Mouse (Mus musculus) lung, embryonic 14.5 days (tissue): ENCODE measurements around the gene Il16. TPM values are rescaled to one million over a fixed set of nuclear protein-coding genes. Genes with fewer than 3 reads are reported as not detected.
"Not testable (repeated sequence)": the region's sequence is repeated elsewhere in the genome, so short reads cannot be mapped to it uniquely, and the experiment has no call there.

ENCODE experiments used
- ATAC-seq: fragments of 200-750 bp; cut with Nextera tagmentation; 2 replicates; pipeline ENCODE4 v1.8.0; 2017; ENCODE audit warnings: mild to moderate bottlenecking, moderate TSS enrichment, moderate library complexity; ENCODE audit not compliant: insufficient read depth
- DNase-seq: peaks from one replicate; pipeline ENCODE4 v3.0.0-alpha.2; 2015
- H3K27ac ChIP-seq: fragments of 300-500 bp; sonication (generic); 2 replicates; pipeline ENCODE4 v1.5.1; 2014; ENCODE audit warnings: low read depth, mild to moderate bottlenecking, moderate library complexity
- H3K27me3 ChIP-seq: fragments of 300-500 bp; sonication (generic); 2 replicates; pipeline ENCODE4 v1.6.1; 2014; ENCODE audit warnings: low read length, control low read depth; ENCODE audit not compliant: insufficient read depth
- H3K36me3 ChIP-seq: fragments of 300-500 bp; sonication (generic); 2 replicates; pipeline ENCODE4 v1.6.1; 2014; ENCODE audit warnings: control low read depth; ENCODE audit not compliant: insufficient read depth
- H3K4me1 ChIP-seq: fragments of 300-500 bp; sonication (generic); 2 replicates; pipeline ENCODE4 v1.6.1; 2014; ENCODE audit warnings: antibody characterized with exemption, control low read depth; ENCODE audit not compliant: insufficient read depth
- H3K4me2 ChIP-seq: fragments of 300-500 bp; sonication (generic); 2 replicates; pipeline ENCODE4 v1.6.1; 2014; ENCODE audit warnings: mild to moderate bottlenecking
- H3K4me3 ChIP-seq: fragments of 300-500 bp; sonication (generic); 2 replicates; pipeline ENCODE4 v1.5.1; 2014; ENCODE audit warnings: low read depth, low read length
- H3K9ac ChIP-seq: fragments of 300-500 bp; sonication (generic); 2 replicates; pipeline ENCODE4 v1.6.1; 2014
- H3K9me3 ChIP-seq: fragments of 300-500 bp; sonication (generic); 2 replicates; pipeline ENCODE4 v1.6.1; 2016; ENCODE audit warnings: low read depth, low read length, control low read depth
- CTCF ChIP-seq: IDR thresholded peaks from 2 replicates; pipeline ENCODE4 v1.5.1; 2016; ENCODE audit warnings: antibody characterized with exemption, low read depth
- WGBS: fragments of 180-500 bp; shearing (Covaris S2); extraction: QIAGEN DNeasy Blood & Tissue Kit; methylation state at CpG from one replicate; pipeline ENCODE4 v1.1.7; 2014; 5-methylcytosine and 5-hydroxymethylcytosine counted together
- polyA plus RNA-seq: library from polyadenylated mRNA; unstranded; fragments of >200 nt; fragmentation: Nextera tagmentation; extraction: Ambion mirVana; gene quantifications from 2 replicates; pipeline ENCODE4 v1.2.1, GENCODE M21; 2014

The Il16 gene
- polyA plus RNA-seq, 1 experiment from 2014 or later = 2.3 TPM

DNA sequence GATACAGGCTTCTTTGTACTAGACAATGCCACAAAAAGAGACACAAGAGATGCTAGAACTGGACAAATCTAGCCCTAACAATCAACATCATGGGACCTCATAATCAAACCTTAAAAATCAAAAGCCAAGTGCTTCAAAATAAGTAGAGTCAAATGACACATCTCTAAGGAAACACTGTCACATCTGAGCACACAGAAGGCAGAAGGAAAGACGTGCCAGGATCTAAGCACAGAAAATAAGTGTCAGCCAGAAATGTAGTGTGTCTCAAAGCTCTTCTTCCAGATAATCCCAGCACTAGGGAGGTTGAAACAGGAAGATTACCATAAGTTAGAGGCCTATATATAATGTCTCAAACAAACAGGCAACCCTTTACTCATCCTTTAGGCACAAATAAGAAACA, 31.9 kb downstream of the Il16 start:
- no peak for ATAC-seq
- no peak for DNase-seq
- H3K9me3 ChIP-seq = no peaks in the 10 kb centered on the region

DNA sequence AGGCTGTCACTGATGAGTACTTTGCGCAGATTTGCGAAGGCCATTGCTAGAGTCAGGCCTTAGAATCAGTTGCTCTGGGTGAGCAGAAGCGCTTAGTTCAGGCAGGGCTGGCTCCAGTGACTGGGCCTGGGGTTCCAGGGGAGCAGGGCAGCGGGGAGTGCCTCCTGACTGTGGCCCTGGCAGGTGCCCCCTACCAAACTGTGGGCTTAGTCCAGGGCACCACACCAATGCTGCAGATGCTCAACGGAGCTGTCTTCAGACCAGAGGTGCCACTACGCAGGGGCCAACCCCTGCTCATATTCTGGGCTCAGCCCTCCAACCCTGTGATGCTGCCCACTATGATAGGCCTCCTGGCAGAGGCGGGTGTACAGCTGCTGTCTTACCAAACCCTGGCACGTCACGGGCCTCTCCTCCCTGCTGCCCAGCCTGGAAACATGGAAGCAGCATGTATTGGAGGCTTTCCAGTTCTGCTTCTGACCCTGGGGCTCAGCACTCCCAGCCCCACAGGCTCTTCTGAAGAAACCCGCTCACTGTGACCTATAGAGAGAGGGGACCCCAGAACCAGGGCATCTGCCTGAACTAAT, 33.8 kb downstream of the Il16 start:
- not testable (repeated sequence) for H3K4me1 ChIP-seq, H3K4me2 ChIP-seq, H3K36me3 ChIP-seq, DNase-seq, H3K27ac ChIP-seq, H3K9ac ChIP-seq, H3K4me3 ChIP-seq, ATAC-seq, H3K27me3 ChIP-seq, H3K9me3 ChIP-seq
- WGBS = 82% methylated on average over 10 of the region's 10 CpGs

More for the DNA sequence above, 31.9 kb downstream of the Il16 start:
- no peak overlapping the region for H3K4me3 ChIP-seq
- WGBS = 71% methylated on average over 1 of the region's 1 CpGs
- no peak overlapping the region for H3K27ac ChIP-seq
- H3K27me3 ChIP-seq = no peaks in the 10 kb centered on the region
- H3K9ac ChIP-seq = no peak overlapping the region
- H3K4me1 ChIP-seq = no peaks in the 10 kb centered on the region
- TF ChIP-seq CTCF = no peak
- no peak overlapping the region for H3K4me2 ChIP-seq
- H3K36me3 ChIP-seq = no peaks in the 10 kb centered on the region

DNA sequence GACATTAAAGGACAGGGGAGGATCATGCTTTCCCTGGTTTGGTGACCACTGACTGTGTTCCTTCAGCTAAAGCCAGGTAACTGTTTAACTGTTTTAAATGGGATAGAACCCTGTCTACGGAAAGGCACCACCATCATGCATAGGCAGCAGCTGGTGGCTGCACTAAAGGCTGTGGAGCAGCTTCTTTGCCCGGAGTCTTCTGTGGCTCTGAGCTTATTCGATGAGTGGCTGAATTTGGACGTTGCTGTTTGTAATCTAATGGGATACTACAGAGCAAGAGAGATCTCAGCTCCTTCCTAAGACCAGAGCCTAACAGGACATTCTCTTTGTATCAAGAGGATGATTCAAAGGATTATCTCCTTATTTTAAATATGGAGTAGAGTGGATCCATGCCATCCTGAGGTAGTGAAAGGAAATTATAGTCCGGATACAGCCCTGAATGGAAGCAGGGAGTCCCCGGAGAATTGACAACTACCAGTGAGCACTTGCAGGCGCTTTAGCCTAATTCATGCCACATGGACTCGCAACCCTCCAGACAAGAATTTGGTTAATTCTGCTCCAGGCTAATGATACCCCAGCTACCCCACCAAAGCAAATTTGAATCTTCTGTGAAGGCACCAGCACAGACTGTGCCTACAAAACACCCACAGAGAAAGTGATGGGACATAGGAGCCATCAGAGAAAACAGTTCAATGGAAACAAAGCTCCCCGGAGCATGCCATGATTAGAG, 42.3 kb downstream of the Il16 start:
- Histone ChIP-seq H3K27ac (no peak overlapping the region), H3K9me3 (no peaks in the 10 kb centered on the region), H3K4me2 (no peak overlapping the region), H3K9ac (no peak overlapping the region), H3K36me3 (no peaks in the 10 kb centered on the region), H3K27me3 (no peaks in the 10 kb centered on the region), H3K4me3 (no peak overlapping the region), H3K4me1 (no peaks in the 10 kb centered on the region)
- DNase-seq (no peak), ATAC-seq (no peak)
- TF ChIP-seq CTCF = no peak
- WGBS = 77% methylated on average over 9 of the region's 9 CpGs

DNA sequence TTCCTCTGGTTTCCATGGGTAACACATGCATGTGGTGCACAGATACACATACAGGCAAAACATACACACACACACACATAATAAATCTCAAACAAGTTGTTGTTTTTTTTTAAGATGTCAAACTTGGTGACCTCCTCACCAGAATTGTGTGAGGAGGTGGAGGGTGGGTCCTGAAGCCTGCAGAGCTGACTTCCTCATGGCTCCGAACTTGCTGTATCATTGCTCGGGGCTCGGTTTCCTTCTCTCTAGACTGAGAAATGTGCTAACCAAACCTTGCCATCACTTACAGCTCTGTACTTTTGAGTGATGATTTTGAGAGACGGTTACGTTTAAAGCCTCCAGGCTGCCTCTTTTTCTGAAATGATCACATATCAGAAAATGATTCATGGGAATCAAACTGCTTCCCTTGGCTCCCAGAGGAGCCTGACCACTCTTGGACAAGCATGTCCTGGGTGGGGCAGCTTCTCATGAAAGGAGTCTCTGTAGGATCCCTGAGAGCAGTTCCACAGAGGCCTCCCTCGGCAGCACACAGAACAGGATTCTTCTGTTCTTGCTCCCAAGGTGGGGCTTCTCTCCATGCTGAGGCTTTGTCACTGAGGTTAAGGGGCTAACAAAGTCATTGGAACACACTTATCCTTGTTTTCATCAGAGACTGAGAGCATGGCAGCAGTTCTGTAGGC, 46.3 kb downstream of the Il16 start:
- TF ChIP-seq CTCF = no peak

DNA sequence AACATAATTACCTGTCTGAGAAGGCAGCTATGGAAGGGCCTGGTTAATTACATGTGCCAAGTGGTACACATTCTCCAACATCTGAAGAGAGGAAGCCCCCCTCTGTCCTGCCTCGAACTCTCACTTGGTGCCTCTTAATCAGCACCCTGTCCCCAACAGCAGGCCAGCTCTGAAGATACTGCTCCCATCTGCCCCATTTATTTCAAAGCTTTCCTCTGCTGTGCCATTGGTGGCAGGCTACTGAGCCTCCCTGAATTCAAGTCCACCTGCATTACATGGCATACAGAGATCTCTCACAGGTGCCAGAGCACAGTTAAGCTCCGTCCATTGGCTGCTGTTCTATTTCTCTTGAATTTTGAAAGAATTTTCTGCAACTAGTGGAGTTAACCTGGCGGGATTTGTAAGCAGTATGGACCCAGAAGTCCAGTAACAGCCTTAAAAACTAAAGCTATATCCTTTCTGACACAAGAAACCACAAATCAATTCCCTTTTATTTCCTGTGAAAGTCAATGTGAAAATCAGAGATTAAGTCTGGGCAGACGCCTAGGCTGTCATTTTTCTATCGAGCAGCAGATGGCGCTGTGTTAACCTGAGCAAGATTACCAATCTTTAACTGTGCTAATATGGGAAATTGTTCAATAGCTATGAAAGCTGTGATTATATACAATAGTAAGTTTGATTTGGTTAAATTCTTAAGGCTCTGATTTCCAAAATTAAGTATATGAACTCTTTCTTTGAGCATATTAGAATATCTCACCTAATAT, 49.9 kb downstream of the Il16 start:
- peak; percentile 83 for DNase-seq
- Histone ChIP-seq H3K9ac (no peak overlapping the region), H3K4me3 (no peak overlapping the region), H3K4me2 (no peak overlapping the region), H3K36me3 (no peaks in the 10 kb centered on the region), H3K9me3 (no peaks in the 10 kb centered on the region), H3K27me3 (no peaks in the 10 kb centered on the region), H3K4me1 (no peaks in the 10 kb centered on the region), H3K27ac (no peak overlapping the region)
- TF ChIP-seq CTCF = peak; percentile 78
- ATAC-seq = no peak
- 32% methylated on average over 6 of the region's 6 CpGs for WGBS

More for the DNA sequence above, 46.3 kb downstream of the Il16 start:
- no peak for ATAC-seq
- Histone ChIP-seq H3K36me3 (no peaks in the 10 kb centered on the region), H3K9me3 (no peaks in the 10 kb centered on the region), H3K4me1 (no peaks in the 10 kb centered on the region), H3K9ac (no peak overlapping the region), H3K27me3 (no peaks in the 10 kb centered on the region), H3K4me3 (no peak overlapping the region), H3K27ac (no peak overlapping the region), H3K4me2 (no peak overlapping the region)
- WGBS = 39% methylated on average over 6 of the region's 6 CpGs
- peak; percentile 9 for DNase-seq

DNA sequence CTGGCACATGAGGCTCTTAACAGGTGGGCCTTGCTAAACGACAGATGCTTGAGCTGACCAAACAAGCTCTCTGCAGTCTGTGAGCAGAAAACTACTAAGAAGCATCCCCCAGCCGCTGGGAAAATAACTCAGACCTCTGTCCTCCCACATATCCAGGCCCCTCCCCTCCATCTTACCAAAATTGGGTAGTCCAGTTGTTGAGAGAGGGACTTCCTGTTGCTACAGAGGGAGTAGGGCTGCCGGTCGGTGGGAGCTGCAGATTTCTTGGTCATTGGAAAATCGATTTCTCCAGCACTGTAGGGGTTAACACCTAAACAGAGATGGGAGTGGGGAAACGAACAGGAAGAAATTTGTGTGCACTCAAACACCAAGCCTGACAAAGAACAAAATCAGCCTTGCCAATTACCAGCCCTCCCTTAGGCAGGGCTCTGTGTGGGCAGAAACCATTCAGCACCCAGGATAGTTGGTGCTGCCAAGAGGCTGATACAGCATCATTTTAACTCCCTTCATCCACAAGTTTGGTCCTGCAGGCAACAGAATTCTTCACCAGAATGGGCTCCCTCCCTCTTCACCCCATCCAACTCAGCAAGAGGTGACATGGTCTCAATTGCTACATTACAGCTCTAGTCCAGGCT, 62.8 kb downstream of the Il16 start:
- no peaks in the 10 kb centered on the region for H3K27me3 ChIP-seq
- H3K9me3 ChIP-seq = no peaks in the 10 kb centered on the region
- H3K4me2 ChIP-seq = no peak overlapping the region
- no peak overlapping the region for H3K27ac ChIP-seq
- WGBS = 17% methylated on average over 6 of the region's 6 CpGs
- H3K4me1 ChIP-seq = no peaks in the 10 kb centered on the region
- H3K4me3 ChIP-seq = no peak overlapping the region
- ATAC-seq (0 out of 2 replicates have a peak, but pooled peaks have one; percentile 17), DNase-seq (peak; percentile 35)
- H3K9ac ChIP-seq = no peak overlapping the region
- H3K36me3 ChIP-seq = no peaks in the 10 kb centered on the region
- no peak for TF ChIP-seq CTCF
